Mouse (Mus musculus): ENCODE data around the gene 4930435E12Rik. TPM values are rescaled to one million over a fixed set of nuclear protein-coding genes. Genes with fewer than 3 reads are reported as not detected.

The 4930435E12Rik gene
- total RNA-seq, 2 experiments from 2014 or later, result not detected

- DNase-seq, result no peak
Observed at GRCm38 (mm10) chr16:38769529-38769928, 59.0 kb downstream of the 4930435E12Rik start.

- DNase-seq, result no peak
Observed at GRCm38 (mm10) chr16:38768386-38768785, 60.2 kb downstream of the 4930435E12Rik start.

DNA sequence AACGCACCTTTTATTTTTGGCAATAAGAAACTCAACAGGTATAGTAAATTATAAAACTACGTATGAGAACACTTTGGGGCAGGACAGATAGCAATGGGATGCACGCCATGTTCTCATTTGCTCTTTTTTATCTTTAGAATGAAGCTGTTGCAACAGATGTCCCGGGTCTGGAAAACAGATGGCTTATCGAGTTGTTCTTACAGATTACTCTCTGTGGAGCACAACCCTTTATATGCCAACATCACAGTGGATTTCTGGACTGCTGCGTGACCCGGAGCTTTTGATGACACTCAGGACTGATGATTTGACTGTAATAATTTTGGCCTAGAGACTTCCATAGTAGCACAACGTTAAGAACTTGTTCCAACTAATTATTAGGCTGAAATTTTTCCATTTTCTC is 60.8 kb downstream of the 4930435E12Rik start:
- no peak for DNase-seq

DNA sequence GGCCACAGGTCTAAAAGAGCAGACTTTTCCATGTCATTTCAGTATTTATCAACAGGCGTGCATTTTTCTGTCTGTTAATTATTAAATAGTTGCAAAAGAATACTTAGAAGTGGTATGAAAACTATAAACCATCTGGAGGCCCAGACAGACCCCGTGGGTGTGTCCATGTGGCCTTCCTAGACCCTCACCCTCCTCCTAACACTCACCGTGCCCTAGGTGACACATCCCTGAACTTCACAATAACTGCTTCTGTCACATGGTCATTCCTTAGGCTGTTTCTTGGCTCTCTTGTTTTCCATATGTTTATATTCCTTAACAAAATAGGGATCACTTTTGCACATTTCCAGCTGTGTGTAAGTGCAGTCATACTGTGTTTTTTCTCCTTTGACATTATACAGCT is 61.9 kb downstream of the 4930435E12Rik start:
- no peak for DNase-seq

DNA sequence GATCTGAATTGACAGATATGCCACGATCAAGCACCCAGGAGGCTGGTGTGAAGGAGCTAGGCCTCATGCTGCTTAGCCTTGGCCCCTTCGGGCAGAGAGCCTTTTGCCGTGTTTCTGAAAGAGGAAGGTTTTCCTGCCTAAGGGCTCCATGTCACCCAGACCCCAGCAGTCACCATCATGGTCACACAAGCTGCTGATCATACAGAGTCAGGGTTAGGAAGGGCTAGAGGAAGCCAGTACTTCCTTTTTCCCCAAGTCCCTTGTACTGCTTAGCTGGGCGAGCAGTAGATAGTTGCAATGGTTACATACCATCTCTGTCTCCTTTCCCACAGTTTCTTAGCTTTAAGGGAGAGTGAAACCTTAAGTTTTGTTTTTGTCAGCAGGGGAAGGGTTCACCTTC is 65.0 kb downstream of the 4930435E12Rik start:
- no peak for DNase-seq

DNA sequence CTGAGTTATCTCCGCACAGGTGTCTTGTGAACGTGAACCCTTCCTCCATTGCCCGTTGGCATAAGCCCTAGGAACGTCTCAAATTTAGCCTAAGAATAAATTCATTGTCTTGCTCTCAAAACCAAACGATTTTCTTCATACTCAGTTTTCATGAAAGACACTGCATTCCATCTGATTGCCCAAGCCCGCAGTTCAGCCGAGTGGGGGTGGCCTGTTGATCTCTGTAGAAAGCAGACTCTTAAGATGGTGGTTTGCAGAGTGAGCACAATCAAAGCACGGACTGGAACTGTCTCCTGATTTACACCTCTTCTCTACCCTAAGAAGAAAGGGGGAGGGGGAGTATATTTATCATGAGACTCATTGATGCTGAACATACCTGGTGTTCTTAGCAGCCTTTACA is 66.1 kb downstream of the 4930435E12Rik start:
- DNase-seq, result no peak

Other genes starting within 250 kb of the 4930435E12Rik start
- gene Arhgap31, start 115.5 kb downstream of the 4930435E12Rik start, total RNA-seq (2021), result 10 to 100 TPM; 22.1 to 28.5 TPM
- gene B4galt4, start 86.5 kb downstream of the 4930435E12Rik start, total RNA-seq (2021), result 1 to 10 TPM; 5.5 to 5.7 TPM
- gene Upk1b, start 28.4 kb downstream of the 4930435E12Rik start, total RNA-seq (2021), result not detected
- 1 to 10 TPM; 1.4 to 1.6 TPM for gene Igsf11, start 63.9 kb upstream of the 4930435E12Rik start, total RNA-seq (2021)

All from gastrocnemius, postnatal 10 days (tissue).